Mouse (Mus musculus): ENCODE measurements around the gene Il17rd. TPM values are rescaled to one million over a fixed set of nuclear protein-coding genes. Genes with fewer than 3 reads are reported as not detected.

Gene Il17rd
- polyA plus RNA-seq, 1 experiment: 1.4 TPM

DNA sequence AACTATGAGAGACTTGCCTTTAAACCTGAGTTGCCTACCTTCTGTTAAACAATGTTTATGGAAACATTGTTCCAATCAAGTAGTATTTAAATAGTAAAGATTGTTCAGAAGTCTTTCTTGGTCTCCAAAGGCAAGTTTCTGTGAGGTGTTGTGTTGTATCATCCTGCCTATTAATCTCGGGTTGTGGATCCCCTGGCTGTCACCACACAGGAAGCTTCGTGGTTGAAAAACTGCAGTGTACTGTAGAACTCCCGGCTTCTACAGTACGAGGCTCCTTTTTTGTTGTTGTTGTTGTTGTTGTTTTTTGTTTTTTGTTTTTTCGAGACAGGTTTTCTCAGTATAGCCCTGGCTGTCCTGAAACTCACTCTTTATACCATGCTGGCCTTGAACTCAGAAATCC lies 46.7 kb downstream of the Il17rd start:
- H3K4me3 ChIP-seq (replicated peaks; ENCODE audit: control insufficient read depth, low read depth, low read length): no peak overlapping the region
- H3K27ac ChIP-seq (ENCODE audit: control insufficient read depth, insufficient read depth, low read depth, low read length, poor library complexity): no peak overlapping the region
- no peak for TF ChIP-seq CTCF (IDR thresholded peaks at IDR 0.05; ENCODE audit: control insufficient read depth, insufficient read depth, low read length)
- TF ChIP-seq POLR2A (IDR thresholded peaks at IDR 0.05; ENCODE audit: borderline replicate concordance, control insufficient read depth, low read depth, low read length): no peak
- WGBS: 13% methylated on average over 5 of the region's 5 CpGs
- no peaks in the 10 kb centered on the region for H3K4me1 ChIP-seq (ENCODE audit: control insufficient read depth, insufficient read depth, low read length)

DNA sequence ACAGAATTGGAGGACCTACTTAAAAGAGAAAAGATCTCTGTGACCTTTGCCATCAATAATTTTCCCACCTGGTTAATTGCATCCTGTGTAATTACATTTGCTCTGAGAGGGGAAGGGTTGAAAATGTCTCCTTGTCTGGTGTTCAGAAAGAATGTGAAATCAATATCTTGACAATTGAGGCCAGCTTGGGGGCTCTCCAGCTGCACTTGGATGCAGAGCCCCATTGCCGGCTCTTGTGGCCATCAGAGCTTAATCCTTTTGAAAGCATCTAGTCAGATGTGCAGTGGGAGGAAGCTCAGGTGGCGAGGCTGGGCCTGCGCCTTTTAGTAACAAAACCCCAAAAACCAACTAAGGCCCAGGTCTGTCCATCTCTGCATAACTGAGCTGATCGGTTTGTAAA lies 47.3 kb downstream of the Il17rd start:
- Histone ChIP-seq H3K4me3 (replicated peaks; ENCODE audit: control insufficient read depth, low read depth, low read length) (no peak overlapping the region), H3K27ac (ENCODE audit: control insufficient read depth, insufficient read depth, low read depth, low read length, poor library complexity) (no peak overlapping the region), H3K4me1 (ENCODE audit: control insufficient read depth, insufficient read depth, low read length) (no peaks in the 10 kb centered on the region)
- 69% methylated on average over 4 of the region's 4 CpGs for WGBS
- no peak for TF ChIP-seq POLR2A (IDR thresholded peaks at IDR 0.05; ENCODE audit: borderline replicate concordance, control insufficient read depth, low read depth, low read length)
- TF ChIP-seq CTCF (IDR thresholded peaks at IDR 0.05; ENCODE audit: control insufficient read depth, insufficient read depth, low read length): no peak

DNA sequence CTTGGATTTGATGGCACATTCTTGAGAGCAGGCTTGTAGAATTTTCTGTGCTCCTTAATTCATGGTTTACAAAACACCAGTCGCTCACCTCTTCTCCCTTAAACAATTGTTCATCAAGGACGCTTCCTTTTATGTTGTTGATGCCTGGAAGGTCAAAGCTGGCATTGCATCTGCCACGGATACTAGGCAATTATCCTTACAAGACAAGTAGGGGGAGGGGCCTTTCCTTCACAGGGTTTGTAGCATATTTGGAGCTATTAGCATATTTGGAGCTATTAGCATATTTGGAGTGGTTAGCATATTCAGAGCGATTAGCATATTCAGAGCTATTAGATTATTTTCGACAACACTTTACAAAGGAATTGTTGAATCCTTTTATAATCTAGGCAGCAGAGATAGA lies 55.5 kb downstream of the Il17rd start:
- no peak for TF ChIP-seq CTCF (IDR thresholded peaks at IDR 0.05; ENCODE audit: control insufficient read depth, insufficient read depth, low read length)
- no peak for TF ChIP-seq POLR2A (IDR thresholded peaks at IDR 0.05; ENCODE audit: borderline replicate concordance, control insufficient read depth, low read depth, low read length)
- no peak overlapping the region for H3K27ac ChIP-seq (ENCODE audit: control insufficient read depth, insufficient read depth, low read depth, low read length, poor library complexity)
- no peak overlapping the region for H3K4me3 ChIP-seq (replicated peaks; ENCODE audit: control insufficient read depth, low read depth, low read length)
- no peaks in the 10 kb centered on the region for H3K4me1 ChIP-seq (ENCODE audit: control insufficient read depth, insufficient read depth, low read length)
- WGBS: 81% methylated on average over 5 of the region's 5 CpGs

DNA sequence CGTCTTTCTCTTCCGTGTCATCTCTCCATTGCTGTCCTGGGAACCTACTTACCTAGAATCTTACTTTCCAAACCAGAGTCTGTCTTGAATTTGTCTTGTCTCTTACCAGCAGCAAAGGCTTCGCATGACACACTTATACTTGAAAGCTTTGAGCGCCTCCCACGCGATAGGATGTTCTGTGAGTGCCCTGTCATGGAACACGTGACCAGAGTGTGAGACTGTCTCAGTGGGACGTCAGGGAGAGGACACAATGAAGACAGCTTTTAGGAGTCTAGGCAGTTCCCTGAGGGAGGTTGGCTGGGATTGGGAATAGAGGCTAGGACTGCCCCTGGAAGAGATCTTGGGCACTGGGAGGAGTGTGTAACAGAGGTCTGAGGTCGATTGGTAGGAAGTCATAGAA lies 57.4 kb downstream of the Il17rd start:
- TF ChIP-seq POLR2A (IDR thresholded peaks at IDR 0.05; ENCODE audit: borderline replicate concordance, control insufficient read depth, low read depth, low read length) (no peak), CTCF (IDR thresholded peaks at IDR 0.05; ENCODE audit: control insufficient read depth, insufficient read depth, low read length) (no peak)
- H3K4me3 ChIP-seq (replicated peaks; ENCODE audit: control insufficient read depth, low read depth, low read length): no peak overlapping the region
- H3K27ac ChIP-seq (ENCODE audit: control insufficient read depth, insufficient read depth, low read depth, low read length, poor library complexity): no peak overlapping the region
- H3K4me1 ChIP-seq (ENCODE audit: control insufficient read depth, insufficient read depth, low read length): no peaks in the 10 kb centered on the region
- WGBS: 78% methylated on average over 9 of the region's 9 CpGs

DNA sequence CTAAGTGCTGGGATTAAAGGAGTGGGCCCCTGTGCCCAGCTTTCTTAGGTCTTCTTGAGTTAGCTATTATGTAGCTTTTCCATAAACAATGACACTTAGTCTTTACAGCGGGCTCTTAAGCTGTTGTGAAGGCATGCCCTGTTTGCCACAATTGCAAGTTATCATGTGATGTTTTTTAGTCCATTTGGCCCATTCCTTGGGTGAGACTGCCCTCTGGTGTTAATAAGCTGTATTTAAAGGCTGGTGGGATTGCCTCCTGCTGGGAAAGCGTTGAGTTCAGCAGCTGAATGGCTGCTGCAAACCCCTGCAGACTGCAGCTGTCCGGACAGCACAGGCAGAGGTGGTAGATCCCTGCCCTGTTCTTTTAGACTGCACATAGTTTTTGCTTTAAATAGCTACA lies 58.0 kb downstream of the Il17rd start:
- 7% methylated on average over 3 of the region's 3 CpGs for WGBS
- Histone ChIP-seq H3K4me3 (replicated peaks; ENCODE audit: control insufficient read depth, low read depth, low read length) (no peak overlapping the region), H3K4me1 (ENCODE audit: control insufficient read depth, insufficient read depth, low read length) (no peaks in the 10 kb centered on the region), H3K27ac (ENCODE audit: control insufficient read depth, insufficient read depth, low read depth, low read length, poor library complexity) (no peak overlapping the region)
- TF ChIP-seq POLR2A (IDR thresholded peaks at IDR 0.05; ENCODE audit: borderline replicate concordance, control insufficient read depth, low read depth, low read length) (no peak), CTCF (IDR thresholded peaks at IDR 0.05; ENCODE audit: control insufficient read depth, insufficient read depth, low read length) (peak; percentile 11; the same call in 1 of the 2 replicates)

DNA sequence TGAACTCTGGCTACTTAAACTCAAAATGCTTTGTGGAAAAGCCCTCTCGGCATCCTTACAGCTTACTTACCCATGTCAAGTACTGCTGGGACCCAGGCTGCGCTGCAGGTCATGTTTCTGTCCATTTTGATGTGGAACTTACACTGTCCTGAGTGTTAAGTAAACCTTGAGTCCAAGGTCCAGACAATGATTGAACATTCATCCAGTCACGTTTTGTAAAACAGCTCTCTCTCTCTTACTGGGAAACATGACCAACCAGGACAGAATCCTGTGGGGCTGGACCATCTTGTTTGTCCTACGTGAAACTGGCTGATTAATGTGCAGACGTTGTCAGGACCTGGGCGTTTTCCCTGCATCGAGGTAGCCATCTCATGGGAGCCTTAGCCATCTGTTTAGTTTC lies 63.0 kb downstream of the Il17rd start:
- 72% methylated on average over 7 of the region's 7 CpGs for WGBS
- Histone ChIP-seq H3K4me1 (ENCODE audit: control insufficient read depth, insufficient read depth, low read length) (no peaks in the 10 kb centered on the region), H3K4me3 (replicated peaks; ENCODE audit: control insufficient read depth, low read depth, low read length) (no peak overlapping the region), H3K27ac (ENCODE audit: control insufficient read depth, insufficient read depth, low read depth, low read length, poor library complexity) (no peak overlapping the region)
- TF ChIP-seq POLR2A (IDR thresholded peaks at IDR 0.05; ENCODE audit: borderline replicate concordance, control insufficient read depth, low read depth, low read length) (no peak), CTCF (IDR thresholded peaks at IDR 0.05; ENCODE audit: control insufficient read depth, insufficient read depth, low read length) (no peak)

DNA sequence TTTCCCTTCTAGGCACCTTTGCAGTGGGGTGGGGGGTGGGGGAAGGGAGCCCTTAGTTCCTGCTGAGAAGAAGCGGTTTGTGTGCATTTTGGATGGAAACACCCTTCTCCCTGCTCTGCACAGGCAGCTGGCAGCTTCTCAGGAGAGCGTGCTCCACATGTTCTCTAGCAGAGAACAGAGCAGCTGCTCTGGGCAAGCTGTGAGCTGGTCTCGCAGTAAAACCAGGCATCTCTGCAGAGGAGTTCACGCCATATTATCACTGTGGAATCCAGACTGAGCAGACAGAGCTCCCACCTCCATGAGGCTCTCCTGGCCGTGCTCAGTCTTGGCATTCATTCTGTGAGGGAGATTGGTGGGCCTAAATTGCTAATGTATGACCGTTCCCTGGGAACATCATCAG lies 64.0 kb downstream of the Il17rd start:
- 81% methylated on average over 6 of the region's 6 CpGs for WGBS
- no peak overlapping the region for H3K4me3 ChIP-seq (replicated peaks; ENCODE audit: control insufficient read depth, low read depth, low read length)
- no peak overlapping the region for H3K27ac ChIP-seq (ENCODE audit: control insufficient read depth, insufficient read depth, low read depth, low read length, poor library complexity)
- no peak for TF ChIP-seq CTCF (IDR thresholded peaks at IDR 0.05; ENCODE audit: control insufficient read depth, insufficient read depth, low read length)
- H3K4me1 ChIP-seq (ENCODE audit: control insufficient read depth, insufficient read depth, low read length): no peaks in the 10 kb centered on the region

DNA sequence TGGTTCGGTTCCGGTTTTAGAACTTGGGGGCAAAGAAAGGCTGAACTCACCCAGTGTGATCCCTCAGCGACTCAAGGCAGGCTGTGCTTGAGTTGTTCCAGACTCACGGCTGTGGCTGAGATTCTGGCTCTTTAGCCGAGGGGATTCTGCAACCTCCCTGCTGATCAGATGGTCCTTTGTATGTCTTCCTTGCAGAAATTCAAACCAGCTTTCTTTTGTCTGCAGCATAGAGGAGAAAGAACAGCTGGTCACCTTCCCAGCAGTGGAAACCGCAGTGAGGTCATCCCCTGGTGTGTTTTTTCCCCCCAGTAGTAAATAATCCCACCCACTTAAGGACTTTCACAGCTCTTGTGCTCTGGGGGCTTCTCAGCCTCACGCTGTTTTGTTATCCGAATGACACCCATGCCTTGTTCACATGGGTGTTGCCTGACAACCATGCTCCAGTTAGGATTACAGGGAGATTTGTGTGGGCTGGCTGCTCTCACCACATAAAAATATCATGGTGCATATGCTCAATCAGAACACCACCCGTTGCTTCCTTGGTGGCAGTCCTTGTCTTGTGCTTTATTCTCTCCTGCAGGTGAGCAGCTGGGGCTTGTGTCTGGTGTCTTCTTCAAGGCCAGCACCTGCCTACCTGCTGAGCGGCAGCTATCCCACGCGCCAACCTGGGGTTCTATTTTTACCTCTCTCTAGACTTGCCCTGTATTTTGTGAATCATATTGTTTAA lies 67.2 kb downstream of the Il17rd start:
- Histone ChIP-seq H3K4me1 (ENCODE audit: control insufficient read depth, insufficient read depth, low read length) (no peaks in the 10 kb centered on the region), H3K4me3 (replicated peaks; ENCODE audit: control insufficient read depth, low read depth, low read length) (no peak overlapping the region), H3K27ac (ENCODE audit: control insufficient read depth, insufficient read depth, low read depth, low read length, poor library complexity) (no peak overlapping the region)
- 86% methylated on average over 12 of the region's 12 CpGs for WGBS
- TF ChIP-seq CTCF (IDR thresholded peaks at IDR 0.05; ENCODE audit: control insufficient read depth, insufficient read depth, low read length) (no peak), POLR2A (IDR thresholded peaks at IDR 0.05; ENCODE audit: borderline replicate concordance, control insufficient read depth, low read depth, low read length) (no peak)

Measured in bone marrow, adult 2 months (tissue).